Mouse (Mus musculus) embryonic facial prominence, embryonic 11.5 days (tissue): Measurements from ENCODE around the gene Uhrf1. TPM values are rescaled to one million over a fixed set of nuclear protein-coding genes. Genes with fewer than 3 reads are reported as not detected.
A peak's percentile ranks its signal among the peaks of the same experiment; 100 is the strongest.
"Not testable (repeated sequence)": the region's sequence is repeated elsewhere in the genome, so short reads cannot be mapped to it uniquely, and the experiment has no call there.

Experiments used
- ATAC-seq: fragments of 200-750 bp; cut with Nextera tagmentation; replicated peaks from 2 replicates; pipeline ENCODE4 v1.8.0; 2017; ENCODE audit warnings: low read depth; ENCODE audit not compliant: insufficient number of reproducible peaks, low FRiP score, low TSS enrichment
- DNase-seq: peaks from one replicate; pipeline ENCODE4 v3.0.0-alpha.2; 2015; ENCODE audit warnings: low spot score
- H3K27ac ChIP-seq: fragments of 300-500 bp; sonication (generic); replicated peaks from 2 replicates; pipeline ENCODE4 v1.5.1; 2014; ENCODE audit warnings: mild to moderate bottlenecking, low read depth, low read length, control low read depth
- H3K27me3 ChIP-seq: fragments of 300-500 bp; sonication (generic); 2 replicates; pipeline ENCODE4 v1.6.1; 2014; ENCODE audit warnings: mild to moderate bottlenecking, low read length, moderate library complexity, mixed read lengths; ENCODE audit not compliant: control insufficient read depth, insufficient read depth
- H3K36me3 ChIP-seq: fragments of 300-500 bp; sonication (generic); replicated peaks from 2 replicates; pipeline ENCODE4 v1.6.1; 2014; ENCODE audit warnings: low read depth, mild to moderate bottlenecking, low read length, moderate library complexity, mixed read lengths; ENCODE audit not compliant: control insufficient read depth, insufficient read depth
- H3K4me1 ChIP-seq: fragments of 300-500 bp; sonication (generic); 2 replicates; pipeline ENCODE4 v1.6.1; 2014; ENCODE audit warnings: low read length, mixed read lengths; ENCODE audit not compliant: control insufficient read depth, insufficient read depth
- H3K4me2 ChIP-seq: fragments of 300-500 bp; sonication (generic); 2 replicates; pipeline ENCODE4 v1.6.1; 2014; ENCODE audit warnings: low read depth, mild to moderate bottlenecking, control low read depth, low read length, moderate library complexity
- H3K4me3 ChIP-seq: fragments of 300-500 bp; sonication (generic); 2 replicates; pipeline ENCODE4 v1.5.1; 2014; ENCODE audit warnings: low read depth, low read length, control low read depth
- H3K9ac ChIP-seq: fragments of 300-500 bp; sonication (generic); replicated peaks from 2 replicates; pipeline ENCODE4 v1.6.1; 2014; ENCODE audit warnings: mild to moderate bottlenecking, control low read depth, low read length
- H3K9me3 ChIP-seq: fragments of 300-500 bp; sonication (generic); replicated peaks from 2 replicates; pipeline ENCODE4 v1.6.1; 2016; ENCODE audit warnings: mild to moderate bottlenecking, low read length, inconsistent platforms, mixed read lengths; ENCODE audit not compliant: control insufficient read depth
- WGBS: fragments of 180-500 bp; shearing (Covaris S2); extraction: QIAGEN DNeasy Blood & Tissue Kit; methylation state at CpG from one replicate; pipeline ENCODE4 v1.1.7; 2014; 5-methylcytosine and 5-hydroxymethylcytosine counted together
- polyA plus RNA-seq: library from polyadenylated mRNA; unstranded; fragments of >200 nt; fragmentation: Nextera tagmentation; extraction: Ambion mirVana; gene quantifications from 2 replicates; pipeline ENCODE4 v1.2.1, GENCODE M21; 2014

Gene Uhrf1
- polyA plus RNA-seq = 118 and 119 TPM in 2 replicates

DNA sequence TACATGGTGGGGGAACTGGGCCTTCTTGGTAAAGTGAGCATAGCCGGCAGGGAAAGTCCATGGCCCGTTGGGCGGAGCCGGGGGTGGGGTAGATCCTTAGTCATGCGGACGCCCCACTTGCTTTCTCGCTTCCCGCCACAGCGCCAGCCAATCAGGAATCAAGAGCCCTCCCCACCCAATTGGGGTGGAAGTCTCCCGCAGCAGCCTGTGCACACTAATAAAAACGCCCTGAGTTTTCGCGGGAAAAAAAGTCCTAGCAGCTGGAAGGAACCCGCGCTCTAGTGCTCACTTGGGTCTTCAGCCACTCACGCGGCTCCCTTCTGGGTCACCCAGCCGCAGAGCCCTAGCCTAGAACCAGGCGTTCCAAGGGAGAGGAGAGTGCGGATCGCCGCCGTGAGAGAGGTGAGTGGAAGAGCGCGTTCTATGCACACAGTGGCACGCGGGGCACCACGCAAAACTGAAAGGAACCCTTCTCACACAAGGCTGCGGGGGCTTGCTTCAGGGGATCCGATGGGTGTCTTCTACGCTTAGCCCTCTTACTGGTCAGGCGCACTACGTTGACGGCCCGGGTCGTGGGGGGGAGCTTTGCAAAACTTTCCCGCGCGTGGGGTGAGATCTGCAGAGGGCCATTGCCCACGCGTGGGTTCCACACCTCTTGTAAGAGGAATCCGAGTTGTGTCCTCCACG, at the start of gene Uhrf1:
TSS of gene Uhrf1 (plus strand) at position 162 of the 687 bp plus-strand sequence.
- Histone ChIP-seq H3K27me3 (no peaks in the 10 kb centered on the region), H3K36me3 (peaks cover 4% of the 10 kb centered on the region), H3K4me3 (peak within 1 kb of the TSS; percentile 79), H3K4me1 (peaks cover 7% of the 10 kb centered on the region), H3K9ac (peak within 1 kb of the TSS; percentile 85), H3K4me2 (peak within 1 kb of the TSS; percentile 92), H3K9me3 (no peaks in the 10 kb centered on the region), H3K27ac (peak within 1 kb of the TSS; percentile 89)
- under 1% methylated on average over 43 of the region's 43 CpGs for WGBS
- peak; percentile 96 for DNase-seq
- peak; percentile 76 for ATAC-seq

DNA sequence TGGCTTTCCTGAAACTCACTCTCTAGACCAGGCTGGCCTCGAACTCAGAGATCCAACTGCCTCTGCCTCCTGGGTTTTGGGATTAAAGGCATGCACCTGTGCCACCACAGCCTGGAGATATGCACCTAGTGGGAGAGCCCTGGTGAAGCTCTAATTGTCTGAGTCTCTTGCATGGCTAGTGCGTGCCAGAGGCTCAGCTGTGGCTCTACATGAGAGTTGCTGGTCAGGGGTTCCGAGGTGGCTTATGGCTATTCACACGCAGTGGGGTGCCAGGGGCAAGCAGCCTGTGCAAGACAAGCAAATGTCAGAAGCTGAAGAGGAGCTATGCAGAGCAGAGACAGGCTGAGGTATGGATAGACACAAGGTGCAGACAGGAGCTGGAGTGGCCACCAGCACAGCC, 48.4 kb upstream of the Uhrf1 start:
- H3K4me1 ChIP-seq = no peaks in the 10 kb centered on the region; the same call in 1 of the 2 replicates
- no peaks in the 10 kb centered on the region for H3K36me3 ChIP-seq
- H3K4me3 ChIP-seq = no peak overlapping the region
- 83% methylated on average over 4 of the region's 4 CpGs for WGBS
- no peak overlapping the region for H3K4me2 ChIP-seq
- H3K27ac ChIP-seq = no peak overlapping the region
- H3K9me3 ChIP-seq = no peaks in the 10 kb centered on the region
- DNase-seq = no peak
- H3K9ac ChIP-seq = no peak overlapping the region
- ATAC-seq = no peak
- no peaks in the 10 kb centered on the region for H3K27me3 ChIP-seq

DNA sequence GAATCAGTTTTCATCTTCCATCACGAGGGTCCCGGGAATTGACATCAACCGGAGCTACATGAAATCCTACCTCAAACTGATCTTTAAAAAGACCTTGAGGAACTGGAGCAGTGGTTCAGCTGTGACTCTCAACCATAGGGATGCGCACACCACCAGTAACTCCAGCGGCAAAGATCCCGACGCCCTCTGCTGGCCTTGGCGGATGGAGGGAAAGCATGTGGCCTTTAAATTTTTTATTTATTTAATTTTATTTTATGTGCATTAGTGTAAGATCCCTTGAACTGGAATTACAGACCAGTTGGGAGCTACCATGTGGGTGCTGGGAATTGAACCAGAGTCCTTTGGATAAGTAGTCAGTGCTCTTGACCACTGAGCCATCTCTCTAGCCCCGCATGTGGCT, 47.7 kb upstream of the Uhrf1 start:
- H3K9ac ChIP-seq = no peak overlapping the region
- no peak overlapping the region for H3K4me3 ChIP-seq
- no peak overlapping the region; the same call in 1 of the 2 replicates for H3K4me2 ChIP-seq
- WGBS = 20% methylated on average over 9 of the region's 9 CpGs
- no peaks in the 10 kb centered on the region; the same call in 1 of the 2 replicates for H3K4me1 ChIP-seq
- no peaks in the 10 kb centered on the region for H3K27me3 ChIP-seq
- H3K36me3 ChIP-seq = no peaks in the 10 kb centered on the region
- H3K9me3 ChIP-seq = no peaks in the 10 kb centered on the region
- ATAC-seq (peak; percentile 1; the same call in 1 of the 2 replicates), DNase-seq (peak; percentile 52)
- no peak overlapping the region for H3K27ac ChIP-seq

DNA sequence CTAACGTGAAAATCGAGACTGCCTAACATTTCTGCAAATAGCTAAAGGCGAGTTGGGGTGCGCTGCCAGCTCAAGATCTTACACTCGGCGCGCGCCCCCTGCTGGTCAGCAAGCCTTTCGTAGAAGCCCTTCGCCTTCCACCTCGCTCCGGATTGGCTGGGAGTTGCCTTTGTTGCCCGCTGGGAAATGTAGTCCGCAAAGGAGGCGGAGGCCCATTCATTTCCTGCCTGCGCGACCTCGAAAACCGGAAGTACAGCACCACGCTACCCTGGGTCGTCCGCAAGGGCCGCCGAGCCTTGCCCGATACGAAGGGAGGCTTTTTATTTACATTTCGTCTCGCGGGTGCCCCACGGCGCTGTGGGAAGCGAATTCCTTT, 47.3 kb upstream of the Uhrf1 start:
- H3K9me3 ChIP-seq = no peaks in the 10 kb centered on the region
- peak; percentile 99 for DNase-seq
- WGBS = under 1% methylated on average over 32 of the region's 32 CpGs
- ATAC-seq = peak; percentile 90
- H3K27me3 ChIP-seq = no peaks in the 10 kb centered on the region
- peak overlapping the region; percentile 71 for H3K4me2 ChIP-seq
- no peaks in the 10 kb centered on the region for H3K36me3 ChIP-seq
- H3K4me3 ChIP-seq = peak overlapping the region; percentile 57
- H3K4me1 ChIP-seq = no peaks in the 10 kb centered on the region; the same call in 1 of the 2 replicates
- peak overlapping the region; percentile 54; the same call in 1 of the 2 replicates for H3K9ac ChIP-seq
- H3K27ac ChIP-seq = peak overlapping the region; percentile 78

DNA sequence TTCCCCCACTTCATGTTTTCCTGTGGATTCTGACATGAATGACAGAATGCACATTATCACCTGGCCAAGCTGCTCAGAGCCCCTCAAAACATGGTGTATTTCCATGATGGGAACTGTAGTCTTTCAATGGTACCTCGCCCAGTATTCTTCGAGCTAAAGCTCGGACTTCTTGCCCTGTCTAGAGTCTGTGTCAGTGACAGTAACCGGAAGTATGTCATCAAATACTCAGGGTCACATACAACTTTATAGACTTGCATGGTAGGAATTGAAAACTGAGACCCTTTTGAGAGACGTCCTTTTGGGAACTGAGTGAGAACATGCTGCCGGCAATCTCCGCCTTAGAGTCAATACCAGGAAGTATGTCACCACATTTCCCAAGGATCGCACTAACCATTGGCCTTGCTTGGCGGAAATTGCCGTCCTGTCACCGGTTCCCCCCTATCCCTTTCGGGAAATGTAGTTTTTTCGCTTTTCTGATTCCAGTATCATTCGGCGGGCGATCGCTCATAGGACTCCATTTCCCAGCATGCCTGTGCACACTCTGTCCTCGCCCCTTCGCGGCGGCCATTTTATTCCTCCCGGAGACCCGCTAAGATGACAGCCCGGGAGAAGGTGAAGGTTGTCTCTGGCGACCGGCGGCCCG, 46.8 kb upstream of the Uhrf1 start, which contains the start of gene Fem1a:
TSS of gene Fem1a (plus strand) at position 572 of the 643 bp plus-strand sequence.
- Histone ChIP-seq H3K27ac (peak within 1 kb of the TSS; percentile 78), H3K9ac (peak within 1 kb of the TSS; percentile 54), H3K4me3 (peak within 1 kb of the TSS; percentile 68), H3K4me1 (no peaks in the 10 kb centered on the region; the same call in 1 of the 2 replicates), H3K27me3 (no peaks in the 10 kb centered on the region), H3K9me3 (no peaks in the 10 kb centered on the region), H3K4me2 (peak within 1 kb of the TSS; percentile 90), H3K36me3 (no peaks in the 10 kb centered on the region)
- DNase-seq (peak; percentile 99), ATAC-seq (peak; percentile 84)
- WGBS = under 1% methylated on average over 28 of the region's 28 CpGs

DNA sequence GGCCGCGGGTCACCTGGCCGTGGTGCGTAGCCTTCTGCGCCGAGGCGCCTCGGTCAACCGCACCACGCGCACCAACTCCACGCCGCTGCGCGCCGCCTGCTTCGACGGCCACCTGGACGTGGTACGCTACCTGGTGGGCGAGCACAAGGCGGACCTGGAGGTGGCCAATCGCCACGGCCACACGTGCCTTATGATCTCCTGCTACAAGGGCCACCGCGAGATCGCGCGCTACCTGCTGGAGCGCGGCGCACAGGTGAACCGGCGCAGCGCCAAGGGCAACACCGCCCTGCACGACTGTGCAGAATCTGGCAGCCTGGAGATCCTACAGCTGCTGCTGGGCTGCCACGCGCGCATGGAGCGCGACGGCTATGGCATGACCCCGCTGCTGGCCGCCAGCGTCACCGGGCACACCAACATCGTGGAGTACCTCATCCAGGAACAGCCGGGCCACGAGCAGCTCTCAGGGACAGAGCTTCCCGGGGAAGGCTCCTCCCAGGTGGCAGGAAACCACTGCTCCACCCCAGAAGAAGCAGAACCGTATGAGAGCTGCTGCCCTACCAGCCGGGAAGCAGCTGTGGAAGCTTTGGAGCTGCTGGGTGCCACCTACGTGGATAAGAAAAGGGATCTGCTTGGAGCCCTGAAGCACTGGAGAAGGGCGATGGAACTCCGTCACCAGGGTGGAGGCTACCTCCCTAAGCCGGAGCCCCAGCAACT, 45.8 kb upstream of the Uhrf1 start:
- no peaks in the 10 kb centered on the region for H3K36me3 ChIP-seq
- no peaks in the 10 kb centered on the region for H3K9me3 ChIP-seq
- H3K4me1 ChIP-seq = no peaks in the 10 kb centered on the region
- WGBS = 13% methylated on average over 46 of the region's 58 CpGs
- H3K4me3 ChIP-seq = peak overlapping the region; percentile 68
- no peak overlapping the region for H3K27ac ChIP-seq
- ATAC-seq = no peak
- H3K4me2 ChIP-seq = peak overlapping the region; percentile 90
- DNase-seq = no peak
- peak overlapping the region; percentile 53 for H3K9ac ChIP-seq
- H3K27me3 ChIP-seq = no peaks in the 10 kb centered on the region

DNA sequence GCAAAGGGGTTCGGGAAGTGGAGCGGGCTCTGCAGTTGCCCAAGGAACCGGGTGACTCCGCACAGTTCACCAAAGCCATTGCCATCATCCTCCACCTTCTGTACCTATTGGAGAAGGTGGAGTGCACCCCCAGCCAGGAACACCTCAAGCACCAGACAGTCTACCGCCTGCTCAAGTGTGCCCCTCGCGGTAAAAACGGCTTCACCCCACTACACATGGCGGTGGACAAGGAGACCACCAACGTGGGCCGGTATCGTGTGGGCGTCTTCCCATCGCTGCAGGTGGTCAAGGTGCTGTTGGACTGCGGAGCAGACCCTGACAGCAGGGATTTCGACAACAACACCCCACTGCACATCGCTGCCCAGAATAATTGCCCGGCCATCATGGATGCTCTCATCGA, 44.9 kb upstream of the Uhrf1 start:
- not testable (repeated sequence) for H3K27me3 ChIP-seq, H3K36me3 ChIP-seq, H3K9ac ChIP-seq, ATAC-seq, H3K4me1 ChIP-seq, H3K4me3 ChIP-seq, H3K9me3 ChIP-seq, H3K27ac ChIP-seq, H3K4me2 ChIP-seq, DNase-seq
- WGBS = 93% methylated on average over 19 of the region's 19 CpGs
